Mouse (Mus musculus) liver, embryonic 14 days (tissue): ENCODE data around the gene Rgs16. TPM values are rescaled to one million over a fixed set of nuclear protein-coding genes. Genes with fewer than 3 reads are reported as not detected.

Experiments
- polyA plus RNA-seq: library from polyadenylated mRNA; depleted of rRNA; stranded (reverse); fragments of >200 nt; gene quantifications from 2 replicates; pipeline ENCODE4 v1.2.3, GENCODE M21; 2012; rRNA removed

Rgs16 gene
- 0.13 and 0.42 TPM in 2 replicates for polyA plus RNA-seq

DNA sequence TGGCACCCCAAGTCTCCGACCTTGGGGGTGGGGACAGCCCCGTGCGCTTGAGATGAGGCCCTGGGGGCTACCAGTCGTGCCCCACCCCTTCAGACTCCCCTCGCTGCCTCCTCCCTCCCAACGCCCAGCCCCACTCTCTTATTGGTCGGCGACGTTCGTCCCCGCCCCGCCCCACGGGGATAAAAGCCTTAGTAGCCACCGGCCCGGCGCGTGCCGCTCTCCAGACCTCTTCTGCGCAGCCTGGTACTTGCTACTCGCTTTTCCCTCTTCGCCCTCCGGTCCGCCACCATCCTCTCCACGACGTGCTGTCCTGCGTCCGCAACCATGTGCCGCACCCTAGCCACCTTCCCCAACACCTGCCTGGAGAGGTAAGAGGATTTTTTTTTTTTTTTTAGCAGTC lies at the start of gene Rgs16:
TSS of gene Rgs16 (plus strand) at position 205 of the 400 bp plus-strand sequence.

DNA sequence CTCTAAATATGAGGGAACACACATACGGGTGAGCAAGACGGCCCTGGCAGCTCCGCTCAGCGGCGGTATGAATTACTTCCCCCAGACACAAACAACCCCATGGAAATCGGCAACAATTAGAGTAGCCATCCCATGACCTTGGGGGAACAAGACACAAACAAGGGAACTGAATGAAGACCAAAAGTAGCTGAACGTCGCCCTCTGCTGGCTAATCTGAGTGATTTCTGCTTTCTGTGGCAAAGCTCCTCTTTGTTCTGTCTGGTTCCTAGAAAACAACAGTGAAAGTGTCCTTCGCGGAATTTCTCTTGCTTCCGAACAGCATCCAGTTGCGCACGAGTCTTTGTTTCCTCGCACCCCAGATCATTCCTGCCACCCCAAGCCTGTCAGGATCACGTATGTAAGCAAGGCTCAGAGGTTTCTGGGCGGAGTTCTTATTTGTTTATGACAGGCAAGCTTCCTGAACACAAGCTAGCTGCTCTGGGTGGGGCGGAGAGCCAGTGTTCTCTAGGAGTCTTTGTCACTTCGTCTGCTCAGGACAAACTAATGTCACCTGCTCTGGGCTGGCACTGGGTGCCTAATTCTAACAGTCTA lies 9.2 kb downstream of the Rgs16 start, which contains the start of gene Rnasel:
TSS of gene Rnasel (plus strand) at position 216 of the 591 bp plus-strand sequence.

Other genes starting within 250 kb of the Rgs16 start
- 3.0 and 3.6 TPM in 2 replicates for gene Npl, start 190.3 kb upstream of the Rgs16 start, polyA plus RNA-seq
- 0.01 and 0.02 TPM in 2 replicates for gene Rgs8, start 87.3 kb upstream of the Rgs16 start, polyA plus RNA-seq
- 16.5 and 18.8 TPM in 2 replicates for gene Rnasel, start 9.1 kb downstream of the Rgs16 start, polyA plus RNA-seq
- gene Rgsl1, start 103.8 kb downstream of the Rgs16 start, polyA plus RNA-seq = 0.02 and 0.05 TPM in 2 replicates
- gene Teddm1b, start 134.0 kb downstream of the Rgs16 start, polyA plus RNA-seq = not detected in 2 replicates
- gene Teddm1a, start 151.4 kb downstream of the Rgs16 start, polyA plus RNA-seq = not detected in 2 replicates
- gene Glul, start 159.6 kb downstream of the Rgs16 start, polyA plus RNA-seq = 64.4 and 69.2 TPM in 2 replicates
- gene Teddm2, start 159.9 kb downstream of the Rgs16 start, polyA plus RNA-seq = 0.21 and 0.27 TPM in 2 replicates